Mouse (Mus musculus) MEL (cell line): ENCODE results near the gene Ddx18. TPM values are rescaled to one million over a fixed set of nuclear protein-coding genes. Genes with fewer than 3 reads are reported as not detected.

Experiments used
- DNase-seq: peaks from one replicate; pipeline ENCODE4 v3.0.0; 2011; ENCODE audit warnings: low read depth, low spot score
- H3K27ac ChIP-seq: 2 replicates; pipeline ENCODE4 v1.5.1; 2012; ENCODE audit warnings: low read depth, mild to moderate bottlenecking, control low read depth, low read length, moderate library complexity; ENCODE audit not compliant: control insufficient read depth
- H3K27me3 ChIP-seq, 2 experiments: fragments of 150-350 bp in 1 of 2; sonication (generic) in 1 of 2; 2 replicates each; pipeline ENCODE4 v1.6.1; 2012; ENCODE audit warnings: low read length in 2 of 2, mild to moderate bottlenecking in 2 of 2, improper control_type of control experiment in 1 of 2, moderate library complexity in 1 of 2; ENCODE audit not compliant: insufficient read depth in 2 of 2, control insufficient read depth in 1 of 2
- H3K36me3 ChIP-seq, 2 experiments: 2 replicates each; pipeline ENCODE4 v1.6.1; 2012 to 2014; ENCODE audit warnings: low read length in 2 of 2, improper control_type of control experiment in 1 of 2, inconsistent platforms in 1 of 2, mild to moderate bottlenecking in 1 of 2; ENCODE audit not compliant: insufficient read depth in 2 of 2, control insufficient read depth in 1 of 2
- H3K4me1 ChIP-seq, 2 experiments: fragments of 150-350 bp in 1 of 2; sonication (generic) in 1 of 2; 2 replicates each; pipeline ENCODE4 v1.6.1; 2012; ENCODE audit warnings: low read length in 2 of 2, improper control_type of control experiment in 1 of 2, mild to moderate bottlenecking in 1 of 2; ENCODE audit not compliant: insufficient read depth in 2 of 2, control insufficient read depth in 1 of 2
- H3K4me3 ChIP-seq, 2 experiments: fragments of 150-350 bp in 1 of 2; sonication (generic) in 1 of 2; 2 replicates each; pipeline ENCODE4 v1.5.1; 2012; ENCODE audit warnings: low read depth in 2 of 2, low read length in 2 of 2, mild to moderate bottlenecking in 2 of 2, moderate library complexity in 2 of 2, control low read depth in 1 of 2, improper control_type of control experiment in 1 of 2; ENCODE audit not compliant: control insufficient read depth in 1 of 2, insufficient read depth in 1 of 2
- H3K79me2 ChIP-seq: 2 replicates; pipeline ENCODE4 v1.6.1; 2012; ENCODE audit warnings: mild to moderate bottlenecking, low read length, moderate library complexity; ENCODE audit not compliant: control insufficient read depth, poor library complexity, insufficient read depth
- H3K9ac ChIP-seq: 2 replicates; pipeline ENCODE4 v1.6.1; 2012; ENCODE audit warnings: low read depth, mild to moderate bottlenecking, control low read depth, low read length, moderate library complexity; ENCODE audit not compliant: control insufficient read depth, poor library complexity, severe bottlenecking
- H3K9me3 ChIP-seq: fragments of 150-350 bp; sonication (generic); replicated peaks from 2 replicates; pipeline ENCODE4 v1.6.1; 2012; ENCODE audit warnings: mild to moderate bottlenecking, low read length, improper control_type of control experiment, moderate library complexity; ENCODE audit not compliant: insufficient read depth
- EP300 ChIP-seq, 2 experiments: IDR thresholded peaks; 2 replicates each; pipeline ENCODE4 v1.6.1; 2011; ENCODE audit warnings: improper control_type of control experiment in 2 of 2, low read length in 2 of 2, low read depth in 1 of 2, mild to moderate bottlenecking in 1 of 2
- GABPA ChIP-seq: IDR thresholded peaks from 2 replicates; pipeline ENCODE4 v1.6.1; 2012; ENCODE audit warnings: low read depth, mild to moderate bottlenecking, inconsistent platforms, low read length, improper control_type of control experiment, moderate library complexity
- GATA1 ChIP-seq: IDR thresholded peaks from 2 replicates; pipeline ENCODE4 v1.6.1; 2011; ENCODE audit warnings: low read depth, low read length, improper control_type of control experiment
- JUND ChIP-seq: IDR thresholded peaks from 2 replicates; pipeline ENCODE4 v1.6.1; 2011; ENCODE audit warnings: low read depth, mild to moderate bottlenecking, improper control_type of control experiment, low read length
- KAT2A ChIP-seq: conservative IDR thresholded peaks from 2 replicates; pipeline ENCODE4 v1.6.1; 2012; ENCODE audit warnings: low read depth, low read length, improper control_type of control experiment, inconsistent platforms
- MXI1 ChIP-seq: IDR thresholded peaks from 2 replicates; pipeline ENCODE4 v1.6.1; 2011; ENCODE audit warnings: mild to moderate bottlenecking, low read depth, low read length, improper control_type of control experiment
- MYB ChIP-seq: IDR thresholded peaks from 2 replicates; pipeline ENCODE4 v1.6.1; 2011; ENCODE audit warnings: mild to moderate bottlenecking, low read depth, low read length, improper control_type of control experiment
- MYC ChIP-seq: IDR thresholded peaks from 2 replicates; pipeline ENCODE4 v1.6.1; 2011; ENCODE audit warnings: low read depth, mild to moderate bottlenecking, low read length, improper control_type of control experiment, moderate library complexity
- POLR2AphosphoS2 ChIP-seq: IDR thresholded peaks from 2 replicates; pipeline ENCODE4 v1.6.1; 2011; ENCODE audit warnings: low read length, improper control_type of control experiment
- RAD21 ChIP-seq: IDR thresholded peaks from 2 replicates; pipeline ENCODE4 v1.6.1; 2011; ENCODE audit warnings: mild to moderate bottlenecking, low read depth, low read length, improper control_type of control experiment
- SMC3 ChIP-seq: IDR thresholded peaks from 2 replicates; pipeline ENCODE4 v1.6.1; 2011; ENCODE audit warnings: low read depth, low read length, improper control_type of control experiment
- TBP ChIP-seq: IDR thresholded peaks from 2 replicates; pipeline ENCODE4 v1.8.0; 2011; ENCODE audit warnings: low read depth, low read length, improper control_type of control experiment
- UBTF ChIP-seq: IDR thresholded peaks from 2 replicates; pipeline ENCODE4 v1.6.1; 2012; ENCODE audit warnings: low read depth, mild to moderate bottlenecking, inconsistent platforms, low read length, improper control_type of control experiment, moderate library complexity, borderline replicate concordance; ENCODE audit not compliant: insufficient read depth
- USF2 ChIP-seq, 2 experiments: IDR thresholded peaks; 2 replicates each; pipeline ENCODE4 v1.6.1; 2011 to 2012; ENCODE audit warnings: improper control_type of control experiment in 2 of 2, low read length in 2 of 2, borderline replicate concordance in 1 of 2, inconsistent platforms in 1 of 2, low read depth in 1 of 2, mild to moderate bottlenecking in 1 of 2; ENCODE audit not compliant: insufficient read depth in 1 of 2
- ZC3H11A ChIP-seq: IDR thresholded peaks from 2 replicates; pipeline ENCODE4 v1.6.1; 2012; ENCODE audit warnings: low read depth, mild to moderate bottlenecking, inconsistent platforms, low read length, improper control_type of control experiment
- ZKSCAN1 ChIP-seq: IDR thresholded peaks from 2 replicates; pipeline ENCODE4 v1.6.1; 2012; ENCODE audit warnings: low read depth, mild to moderate bottlenecking, inconsistent platforms, low read length, improper control_type of control experiment, moderate library complexity
- ZMIZ1 ChIP-seq: IDR thresholded peaks from 2 replicates; pipeline ENCODE4 v1.6.1; 2012; ENCODE audit warnings: low read depth, mild to moderate bottlenecking, inconsistent platforms, low read length, improper control_type of control experiment, moderate library complexity
- polyA plus RNA-seq, 2 experiments: library from polyadenylated mRNA; stranded (reverse) in 1 of 2; unstranded in 1 of 2; fragments of >175 nt in 1 of 2; fragments of >200 nt in 1 of 2; gene quantifications; 2 replicates each; pipeline versions ENCODE4 v1.2.1 to v1.2.4; 2012; ENCODE audit warnings: low replicate concordance in 2 of 2, low read depth in 1 of 2; ENCODE audit not compliant: insufficient read length in 2 of 2, insufficient read depth in 1 of 2, missing spikeins in 1 of 2
- total RNA-seq: library from RNA; depleted of rRNA; stranded (reverse); fragments of 300-350 nt; gene quantifications from 2 replicates; pipeline ENCODE4 v1.2.3, GENCODE M21; 2012

The Ddx18 gene
- total and polyA plus RNA-seq, 3 experiments = 125 to 185 TPM; not detected in 1

DNA sequence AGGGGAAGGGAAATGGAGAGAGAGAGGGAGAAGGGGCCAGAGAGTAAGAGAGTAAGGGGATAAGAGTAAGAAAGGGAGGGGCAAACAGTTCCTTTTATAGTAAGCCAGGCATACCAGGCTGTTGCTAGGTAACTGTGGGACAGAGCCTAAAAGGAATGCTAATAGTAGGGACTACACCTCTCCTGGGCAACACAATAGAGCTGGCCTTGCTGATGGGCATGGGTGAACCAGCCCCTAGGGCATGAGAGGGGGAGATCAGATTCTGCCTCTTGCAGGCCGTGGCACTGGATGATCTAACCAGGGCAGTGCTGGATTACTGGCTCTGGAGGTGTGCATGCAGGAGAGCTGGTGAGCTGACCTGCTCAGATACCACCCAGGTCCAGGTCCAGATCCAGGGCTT is 9.7 kb upstream of the Ddx18 start:
- no peaks in the 10 kb centered on the region for H3K79me2 ChIP-seq
- no peaks in the 10 kb centered on the region for H3K4me1 ChIP-seq
- TF ChIP-seq GABPA (no peak), MYB (no peak)
- no peak overlapping the region for H3K4me3 ChIP-seq
- H3K9ac ChIP-seq = no peak overlapping the region
- H3K9me3 ChIP-seq = no peaks in the 10 kb centered on the region
- H3K27me3 ChIP-seq = no peaks in the 10 kb centered on the region
- no peaks in the 10 kb centered on the region for H3K36me3 ChIP-seq
- no peak overlapping the region for H3K27ac ChIP-seq
- no peak for DNase-seq

DNA sequence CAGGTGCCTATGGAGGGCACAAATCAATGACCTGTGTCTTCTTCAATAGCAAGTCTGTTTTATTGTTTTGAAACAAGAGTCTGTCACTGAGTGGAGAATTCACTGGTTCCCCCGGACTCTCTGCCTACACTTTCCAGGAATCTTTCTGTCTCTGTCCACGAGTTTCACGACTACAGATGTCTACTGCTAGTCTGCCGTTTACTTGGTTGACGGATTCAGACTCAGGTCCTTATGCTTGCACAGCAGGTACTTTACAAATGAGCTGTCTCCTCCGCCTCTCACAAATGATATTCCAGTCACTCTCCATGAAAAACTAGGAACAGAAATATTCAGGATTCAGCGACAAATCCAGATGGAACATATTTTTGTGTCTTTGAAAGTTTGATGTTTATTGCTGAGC is 2.7 kb upstream of the Ddx18 start:
- peaks cover 3 to 4% of the 10 kb centered on the region in 2 experiments; a peak in 3 of 4 replicates for H3K4me1 ChIP-seq
- peaks cover 15% of the 10 kb centered on the region for H3K79me2 ChIP-seq
- no peak overlapping the region for H3K4me3 ChIP-seq
- no peak overlapping the region for H3K9ac ChIP-seq
- H3K9me3 ChIP-seq = no peaks in the 10 kb centered on the region
- H3K27ac ChIP-seq = no peak overlapping the region
- no peaks in the 10 kb centered on the region for H3K27me3 ChIP-seq
- no peak for DNase-seq
- TF ChIP-seq EP300 (IDR thresholded peaks at IDR 0.05; ENCODE audit: low read depth in 1 of 2, low read length in 2 of 2) (no peak), USF2 (IDR thresholded peaks at IDR 0.05; ENCODE audit: borderline replicate concordance in 1 of 2, insufficient read depth in 1 of 2, low read depth in 1 of 2, low read length in 2 of 2) (no peak), POLR2AphosphoS2 (no peak), MXI1 (no peak)
- peaks cover 0 to 9% of the 10 kb centered on the region in 2 experiments; a peak in 3 of 4 replicates for H3K36me3 ChIP-seq

DNA sequence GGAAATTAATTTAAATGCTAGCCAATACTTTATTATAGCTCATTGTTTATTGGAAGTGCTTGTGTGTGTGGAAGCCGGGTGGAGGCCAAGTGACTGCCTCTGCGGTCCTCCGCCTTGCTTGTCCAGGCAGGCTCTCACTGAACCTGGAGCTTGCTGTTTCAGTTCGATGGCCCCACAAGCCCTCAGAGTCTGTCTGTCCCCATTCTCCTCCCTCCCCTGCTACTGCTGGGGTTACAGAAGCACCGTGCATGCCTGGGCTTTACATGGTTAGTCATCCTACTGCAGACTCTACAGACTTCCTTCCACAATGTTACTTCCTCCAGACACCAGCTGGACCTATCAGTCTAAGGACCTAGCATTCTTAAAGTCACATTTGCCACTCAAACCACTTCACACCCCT is 9.9 kb downstream of the Ddx18 start:
- Histone ChIP-seq H3K4me1 (no peaks in the 10 kb centered on the region), H3K27me3 (no peaks in the 10 kb centered on the region)
- TF ChIP-seq POLR2AphosphoS2 (no peak), SMC3 (no peak), ZKSCAN1 (no peak), ZMIZ1 (no peak), RAD21 (no peak), UBTF (no peak), JUND (no peak), KAT2A (no peak), TBP (no peak), MYC (no peak), ZC3H11A (no peak), GATA1 (no peak)
- TF ChIP-seq, all 39 proteins: peak for 0
- no peaks in the 10 kb centered on the region for H3K9me3 ChIP-seq
- peaks cover 0 to 16% of the 10 kb centered on the region in 2 experiments; a peak in 2 of 4 replicates for H3K36me3 ChIP-seq
- no peak for DNase-seq
- H3K27ac ChIP-seq = no peak overlapping the region
- no peak overlapping the region for H3K9ac ChIP-seq
- H3K4me3 ChIP-seq = no peak overlapping the region
- H3K79me2 ChIP-seq = no peaks in the 10 kb centered on the region
